Comparison of ENCODE assay signal across 8 mouse cellular contexts in genomic region chr10:75517758-75518143, GRCm38 (mm10). TPM values are rescaled to one million over a fixed set of nuclear protein-coding genes. Genes with fewer than 3 reads are reported as not detected.
A peak's percentile ranks its signal among the peaks of the same experiment; 100 is the strongest.
DNase-seq lines count a peak whose midpoint lies in the region; ATAC-seq and TF ChIP-seq lines count a peak whose summit lies in the region.

TSS of gene Gucd1 (minus strand) at chr10:75517972.

- H3K36me3 ChIP-seq in hindbrain, embryonic 13.5 days: peaks cover 28% of the 10 kb centered on the region

- peak; percentile 77 for DNase-seq in Patski (ENCODE audit: low read depth, low spot score)
- peak; percentile 98 to 99 for DNase-seq in cerebellum, postnatal 14 days
- peak; percentile 92 to 97 for DNase-seq in frontal cortex, postnatal 14 days (ENCODE audit: low spot score in 2 of 2)
- DNase-seq in layer of hippocampus, postnatal 25 days (ENCODE audit: extremely low spot score in 1 of 2, low spot score in 1 of 2): peak; percentile 93 to 97
- DNase-seq in lung, postnatal 25 days (ENCODE audit: low spot score): peak; percentile 97
- DNase-seq in retina, embryonic 14.5 days (ENCODE audit: low spot score): peak; percentile 97
- DNase-seq in thymus, postnatal 4 days: peak; percentile 97

- POLR2A ChIA-PET in Patski (lab: Charles Lee): interaction anchor here (0.6 to 1.3 kb wide), 4 partner anchors 9 to 20 kb away, joined by 3 to 4 read pairs (median 3); no protein-coding TSS in a partner anchor

- peak within 1 kb of the TSS; percentile 87 for H3K4me3 ChIP-seq in hindbrain, embryonic 13.5 days

- H3K27me3 ChIP-seq in Patski: no peaks in the 10 kb centered on the region
- H3K27me3 ChIP-seq in hindbrain, embryonic 13.5 days: no peaks in the 10 kb centered on the region

- CTCF ChIA-PET in Patski (lab: Charles Lee): interaction anchor here (0.9 kb wide), 1 partner anchor 43 kb away, joined by 3 read pairs; the partner anchor contains the start of gene Lrrc75b

- H3K4me1 ChIP-seq in hindbrain, embryonic 13.5 days (replicated peaks): peaks cover 59% of the 10 kb centered on the region

- no peaks in the 10 kb centered on the region for H3K9me3 ChIP-seq in hindbrain, embryonic 13.5 days

- TF ChIP-seq CTCF in Patski (IDR thresholded peaks at IDR 0.05): no peak

- H3K27ac ChIP-seq in hindbrain, embryonic 13.5 days: peak within 1 kb of the TSS; percentile 95

- H3K4me2 ChIP-seq in hindbrain, embryonic 13.5 days: peak within 1 kb of the TSS; percentile 92

- H3K9ac ChIP-seq in hindbrain, embryonic 13.5 days: peak within 1 kb of the TSS; percentile 94

- WGBS in hindbrain, embryonic 13.5 days: under 1% methylated on average over 20 of the region's 20 CpGs

- in situ Hi-C loops in Patski (cut with MboI; ENCODE audit: low pct_unique_long_range_greater_than_20kb): no loop called here

- ATAC-seq in Patski: peak; percentile 63
- ATAC-seq in hindbrain, embryonic 13.5 days (ENCODE audit: low FRiP score): peak; percentile 94

RNA-seq across cellular contexts. Expression of gene Gucd1, which starts in this region (rescaled TPM):
- polyA plus RNA-seq in Patski (2021): 19.7 TPM
- 22.3 and 22.9 TPM in 2 replicates for polyA plus RNA-seq in hindbrain, embryonic 13.5 days (2015; fragmentation: Nextera tagmentation; extraction: Ambion mirVana)
- 10 to 100 TPM; 16.3 to 19.5 TPM for total RNA-seq in layer of hippocampus, postnatal 25 days (2021)

Comparison
In these comparisons a context has a peak if more than half of its experiments do, and no peak if none do; other contexts are left out.
1. Peak in every context shown above with its lines: DNase-seq, ATAC-seq, H3K4me3 ChIP-seq and H3K27ac ChIP-seq.